Mouse (Mus musculus): ENCODE data around the gene Sv2a.

DNA sequence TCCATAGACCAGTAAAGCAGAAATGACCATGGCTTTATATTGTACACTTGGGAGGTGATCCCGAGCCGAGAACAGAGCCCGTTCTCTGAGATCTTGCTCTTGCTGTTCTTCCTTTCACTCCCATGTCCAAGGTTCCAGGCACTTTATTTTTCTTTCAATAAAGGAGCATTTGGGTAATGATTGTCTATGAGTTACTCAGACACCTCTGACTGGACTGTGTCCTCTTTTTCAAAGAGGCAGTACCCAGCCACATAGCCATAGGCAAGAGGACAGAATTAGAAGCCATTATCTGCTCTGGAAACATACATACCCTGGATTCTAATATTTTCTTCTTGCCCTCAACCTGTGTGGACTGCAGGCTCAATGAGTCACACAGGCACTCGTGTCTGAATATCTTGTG, 21.1 kb upstream of the Sv2a start:
- TF ChIP-seq POLR2A (IDR thresholded peaks at IDR 0.05; ENCODE audit: borderline replicate concordance, extremely low read depth, insufficient read depth, insufficient read length, poor library complexity, severe bottlenecking) (no peak), CTCF (IDR thresholded peaks at IDR 0.05; ENCODE audit: borderline replicate concordance, extremely low read depth, insufficient read depth, insufficient read length) (no peak)

All from brain, embryonic 14.5 days (tissue).